Mouse (Mus musculus) brain, embryonic 14.5 days (tissue): ENCODE data around the gene Cyp4a31. TPM values are rescaled to one million over a fixed set of nuclear protein-coding genes. Genes with fewer than 3 reads are reported as not detected.
"Not testable (repeated sequence)": the region's sequence is repeated elsewhere in the genome, so short reads cannot be mapped to it uniquely, and the experiment has no call there.

ENCODE experiments used
- DNase-seq: peaks from one replicate; pipeline ENCODE4 v3.0.0-alpha.2; 2011; ENCODE audit warnings: low read depth
- CTCF ChIP-seq: fragments of 200-500 bp; IDR thresholded peaks from 2 replicates; pipeline ENCODE4 v1.5.1; 2012; ENCODE audit warnings: inconsistent platforms, mild to moderate bottlenecking, moderate library complexity, borderline replicate concordance; ENCODE audit not compliant: insufficient read depth, insufficient read length; ENCODE audit errors: extremely low read depth
- POLR2A ChIP-seq: fragments of 200-500 bp; IDR thresholded peaks from 2 replicates; pipeline ENCODE4 v1.6.1; 2012; ENCODE audit warnings: mild to moderate bottlenecking, inconsistent platforms, borderline replicate concordance; ENCODE audit not compliant: poor library complexity, insufficient read depth, insufficient read length, severe bottlenecking; ENCODE audit errors: extremely low read depth
- polyA plus RNA-seq: library from polyadenylated mRNA; depleted of rRNA; stranded (reverse); fragments of >200 nt; gene quantifications from 2 replicates; pipeline ENCODE4 v1.2.3, GENCODE M21; 2012; rRNA removed

The Cyp4a31 gene
- polyA plus RNA-seq, 1 experiment = not detected

DNA sequence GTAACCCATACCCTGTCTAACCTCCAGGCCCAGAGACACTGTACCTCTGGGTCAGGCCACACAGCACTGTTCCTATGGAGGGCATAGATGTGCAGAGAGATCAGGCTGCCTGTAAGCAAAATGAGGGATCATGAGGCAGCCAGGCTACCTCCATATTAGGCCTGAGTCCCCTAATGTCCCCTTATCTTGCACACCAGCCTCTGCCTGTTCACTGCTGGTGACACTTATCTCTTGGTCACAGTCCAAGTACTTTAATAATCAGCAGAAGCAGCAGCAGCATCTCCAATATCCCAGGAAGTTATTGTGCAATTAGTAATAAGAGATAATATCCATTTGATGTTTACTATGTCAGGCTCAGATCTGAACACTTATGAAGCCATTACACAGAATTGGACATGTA lies 19.6 kb downstream of the Cyp4a31 start:
- no peak for DNase-seq
- TF ChIP-seq POLR2A (no peak), CTCF (no peak)

DNA sequence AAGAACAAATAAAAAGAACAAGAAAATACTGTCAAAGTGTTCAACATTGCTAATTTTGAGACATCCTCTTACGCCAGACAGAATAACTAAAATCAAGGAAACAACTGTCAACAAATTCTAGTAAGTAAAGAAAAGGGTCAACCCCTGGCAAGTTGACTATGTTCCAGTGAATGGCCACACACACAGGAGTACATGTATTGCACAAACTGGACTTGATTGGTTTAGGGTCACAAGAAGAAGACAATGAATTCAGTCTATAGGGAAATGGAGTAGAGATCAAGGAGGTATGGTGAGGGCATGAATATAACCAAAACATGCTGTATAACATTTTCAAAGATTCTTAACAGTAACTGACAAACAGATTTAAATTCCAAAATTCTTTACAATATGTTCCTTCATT lies 32.9 kb downstream of the Cyp4a31 start:
- no peak for TF ChIP-seq POLR2A
- no peak for TF ChIP-seq CTCF
- no peak for DNase-seq

DNA sequence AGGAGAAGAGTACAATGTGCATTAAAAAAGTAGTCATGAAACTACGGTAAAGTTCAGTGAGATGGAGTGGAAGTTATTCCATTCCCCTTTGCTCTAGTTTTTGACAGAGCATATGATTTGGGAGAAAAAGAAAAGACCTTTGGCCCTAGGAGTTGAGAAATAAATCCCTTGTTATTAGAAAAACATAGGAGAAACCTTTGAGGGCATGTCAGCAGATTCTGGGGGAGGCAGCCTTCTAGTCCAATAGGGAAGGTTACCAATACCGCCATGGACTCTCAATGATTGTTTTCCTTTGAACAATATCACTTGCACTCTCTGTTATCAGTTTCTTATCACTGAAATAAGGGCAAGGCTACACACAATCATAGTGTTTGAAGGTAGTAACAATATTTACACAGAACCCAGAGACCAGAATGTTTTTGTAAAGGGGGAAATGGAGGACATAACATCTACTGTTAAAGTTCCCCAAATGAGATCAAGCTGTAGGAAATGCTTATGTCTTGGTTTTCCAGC lies 33.4 kb downstream of the Cyp4a31 start:
- no peak for DNase-seq
- no peak for TF ChIP-seq POLR2A
- no peak for TF ChIP-seq CTCF

DNA sequence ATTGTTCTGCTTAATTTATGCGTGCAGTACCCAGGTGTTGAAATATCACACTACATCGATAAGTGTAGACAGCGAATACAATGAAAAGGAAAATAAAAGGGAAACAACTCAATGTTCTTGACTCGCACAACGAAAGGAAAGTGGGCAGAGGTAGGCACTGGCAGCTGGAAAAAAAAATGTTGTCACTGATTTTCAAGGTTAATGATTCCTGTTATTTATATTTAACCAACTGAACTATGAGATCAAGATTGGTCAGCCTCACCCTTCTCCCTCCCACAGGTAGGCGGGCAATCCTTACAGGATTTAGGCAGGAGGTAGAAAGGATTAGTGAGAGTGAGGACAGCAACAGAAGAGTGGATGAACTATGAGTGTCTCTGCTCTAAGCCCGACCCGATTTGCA lies 37.2 kb downstream of the Cyp4a31 start, which contains the start of gene Cyp4a32:
TSS of gene Cyp4a32 (plus strand) at position 359 of the 400 bp plus-strand sequence.
- DNase-seq = not testable (repeated sequence)

DNA sequence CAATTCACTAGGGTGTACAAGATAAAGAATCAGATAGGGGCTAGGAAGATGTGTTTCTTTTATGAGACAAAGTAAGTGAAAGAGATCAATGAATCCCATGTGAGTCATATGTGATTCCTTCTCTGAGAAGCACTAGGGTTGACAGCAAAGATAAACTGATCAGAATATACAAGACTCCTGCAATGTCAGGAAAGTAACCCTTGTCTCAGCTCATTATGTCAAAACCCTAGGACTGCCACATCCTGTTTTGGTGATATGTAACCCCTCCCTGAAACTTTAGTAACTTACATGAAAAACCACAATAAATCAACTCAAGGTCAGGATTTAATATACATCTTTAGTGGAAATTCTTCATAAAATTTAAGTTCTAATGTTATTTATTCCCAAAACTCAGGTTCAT lies 50.6 kb downstream of the Cyp4a31 start:
- TF ChIP-seq CTCF = no peak
- TF ChIP-seq POLR2A = no peak

DNA sequence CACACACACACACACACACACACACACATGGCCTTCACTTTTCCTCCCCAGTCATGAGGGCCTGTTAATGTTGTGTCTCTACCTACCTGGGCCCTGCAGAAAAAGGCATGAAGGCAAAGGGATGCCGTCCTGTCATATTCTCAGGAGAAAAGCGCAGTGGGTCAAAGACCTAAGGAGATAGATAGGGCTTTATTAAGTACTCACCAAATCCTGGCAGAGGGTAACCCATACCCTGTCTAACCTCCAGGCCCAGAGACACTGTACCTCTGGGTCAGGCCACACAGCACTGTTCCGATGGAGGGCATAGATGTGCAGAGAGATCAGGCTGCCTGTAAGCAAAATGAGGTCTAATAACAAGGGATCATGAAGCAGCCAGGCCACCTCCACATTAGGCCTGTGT lies 62.1 kb downstream of the Cyp4a31 start:
- DNase-seq = not testable (repeated sequence)

More for the DNA sequence above, 50.6 kb downstream of the Cyp4a31 start:
- no peak for DNase-seq

Other genes starting within 250 kb of the Cyp4a31 start
- not detected in 2 replicates for gene Cyp4a12b, start 152.0 kb upstream of the Cyp4a31 start, polyA plus RNA-seq
- not detected in 2 replicates for gene Cyp4a30b, start 111.0 kb upstream of the Cyp4a31 start, polyA plus RNA-seq
- gene Cyp4a14, start 67.5 kb upstream of the Cyp4a31 start, polyA plus RNA-seq = not detected in 2 replicates
- not detected in 2 replicates for gene Cyp4a10, start 45.4 kb upstream of the Cyp4a31 start, polyA plus RNA-seq
- gene Cyp4a32, start 37.3 kb downstream of the Cyp4a31 start, polyA plus RNA-seq = not detected in 2 replicates
- 0.72 and 0.89 TPM in 2 replicates for gene Cyp4b1, start 84.1 kb downstream of the Cyp4a31 start, polyA plus RNA-seq
- gene Efcab14, start 174.1 kb downstream of the Cyp4a31 start, polyA plus RNA-seq = 17.3 and 18.1 TPM in 2 replicates
- gene Tex38, start 217.4 kb downstream of the Cyp4a31 start, polyA plus RNA-seq = 0.40 and 0.54 TPM in 2 replicates
- gene Atpaf1, start 221.2 kb downstream of the Cyp4a31 start, polyA plus RNA-seq = 27.3 and 27.6 TPM in 2 replicates